Mouse (Mus musculus) cerebral cortex, adult 2 months (tissue): ENCODE measurements around the gene Vwce.

Experiments used
- WGBS: fragments of 180-500 bp; shearing (Covaris S2); methylation state at CpG from one replicate; pipeline ENCODE4 v1.1.7; 2018; 5-methylcytosine and 5-hydroxymethylcytosine counted together

Vwce gene

DNA sequence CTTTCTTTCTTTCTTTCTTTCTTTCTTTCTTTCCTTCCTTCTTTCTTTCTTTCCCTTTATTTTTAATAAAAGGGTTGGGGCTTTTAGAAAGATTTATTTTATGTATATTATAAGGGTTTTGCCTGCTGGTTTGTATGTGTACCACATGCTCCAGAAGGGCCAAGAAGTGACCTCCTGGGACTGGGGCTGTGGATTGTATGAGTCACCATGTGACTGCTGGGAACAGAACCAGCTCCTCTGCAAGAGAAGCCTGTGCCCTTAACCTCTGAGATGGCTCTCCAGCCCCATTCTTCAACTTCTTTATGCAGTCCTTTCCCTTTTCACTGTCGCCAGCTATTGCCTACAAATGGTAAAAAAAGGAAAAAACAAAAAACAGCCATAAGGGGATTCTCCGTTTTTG, 11.6 kb downstream of the Vwce start:
- 80% methylated on average over 2 of the region's 2 CpGs for WGBS

DNA sequence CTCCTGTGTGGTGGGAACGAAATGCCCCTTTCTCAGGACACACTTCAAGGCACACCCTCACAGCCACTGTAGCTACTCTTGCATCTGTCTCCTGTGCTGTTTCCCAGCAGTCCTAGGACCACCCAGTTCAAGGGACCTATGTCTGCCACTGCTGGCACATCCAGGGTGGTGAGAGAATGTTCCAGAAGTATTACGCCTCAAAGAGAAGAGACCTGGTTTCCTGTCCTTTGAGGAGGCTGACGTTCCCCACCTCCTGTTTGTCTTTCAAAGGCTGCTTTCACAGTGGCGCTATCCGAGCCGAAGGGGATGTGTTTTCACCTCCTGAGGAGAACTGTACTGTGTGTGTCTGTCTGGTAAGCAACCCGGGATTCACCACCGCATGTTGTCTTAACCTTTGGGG, 14.1 kb downstream of the Vwce start:
- 74% methylated on average over 8 of the region's 8 CpGs for WGBS

DNA sequence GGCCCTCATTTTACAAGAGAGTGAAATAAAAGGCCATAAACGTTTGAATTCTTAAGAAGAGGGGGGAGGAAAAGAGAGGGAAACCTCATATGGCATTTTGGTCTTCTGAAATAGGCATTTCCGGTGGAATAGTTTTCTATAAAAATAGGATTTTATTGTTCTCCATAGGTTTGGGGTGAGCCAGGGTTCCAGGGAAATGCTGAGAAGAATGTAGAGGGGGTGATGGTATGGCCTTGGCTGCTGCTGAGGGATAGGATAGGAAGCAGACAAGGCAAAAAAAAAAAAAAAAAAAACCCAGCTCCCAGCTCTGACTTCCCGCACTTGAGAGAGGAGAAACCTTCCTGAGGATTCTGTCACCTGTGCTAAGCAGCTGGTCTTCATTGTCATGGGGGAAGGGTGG, 22.0 kb downstream of the Vwce start:
- 67% methylated on average over 3 of the region's 3 CpGs for WGBS

DNA sequence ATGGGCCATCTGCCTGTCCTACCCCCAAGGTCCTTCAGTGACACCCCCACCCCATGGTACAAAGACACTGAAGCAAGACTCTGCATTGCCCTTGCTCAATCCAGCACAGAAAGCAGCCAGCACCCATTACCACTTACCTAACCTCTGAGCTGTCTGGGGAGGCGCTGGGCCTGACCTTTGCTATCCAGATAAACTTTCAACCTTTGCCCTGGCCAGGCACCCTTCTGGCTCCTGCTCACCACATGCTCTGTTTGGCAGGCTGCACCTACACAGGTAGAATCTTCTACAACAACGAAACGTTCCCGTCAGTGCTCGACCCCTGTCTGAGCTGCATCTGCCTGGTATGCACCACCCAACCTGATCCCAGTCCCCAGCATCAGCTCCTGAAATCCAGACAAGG, 23.7 kb downstream of the Vwce start:
- WGBS, result 92% methylated on average over 5 of the region's 5 CpGs

DNA sequence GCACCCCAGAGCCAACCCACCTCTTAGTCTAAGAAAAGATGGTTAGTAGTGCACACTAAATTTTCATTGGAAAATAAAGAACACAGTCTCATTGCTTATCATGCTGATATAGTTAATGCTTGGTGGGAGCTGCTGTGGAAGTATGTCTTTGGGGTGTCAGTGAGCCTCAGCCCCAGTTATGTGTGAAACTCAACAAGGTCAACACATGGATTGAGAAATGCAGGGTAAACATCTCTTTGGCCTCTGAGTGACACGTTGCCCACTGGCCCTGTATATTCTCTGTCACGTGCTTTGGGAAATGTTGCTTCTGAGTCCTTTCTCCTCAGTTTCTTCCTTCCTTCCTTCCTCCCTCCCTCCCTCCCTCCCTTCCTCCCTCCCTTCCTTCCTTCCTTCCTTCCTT, 24.4 kb downstream of the Vwce start:
- 67% methylated on average over 2 of the region's 2 CpGs for WGBS

DNA sequence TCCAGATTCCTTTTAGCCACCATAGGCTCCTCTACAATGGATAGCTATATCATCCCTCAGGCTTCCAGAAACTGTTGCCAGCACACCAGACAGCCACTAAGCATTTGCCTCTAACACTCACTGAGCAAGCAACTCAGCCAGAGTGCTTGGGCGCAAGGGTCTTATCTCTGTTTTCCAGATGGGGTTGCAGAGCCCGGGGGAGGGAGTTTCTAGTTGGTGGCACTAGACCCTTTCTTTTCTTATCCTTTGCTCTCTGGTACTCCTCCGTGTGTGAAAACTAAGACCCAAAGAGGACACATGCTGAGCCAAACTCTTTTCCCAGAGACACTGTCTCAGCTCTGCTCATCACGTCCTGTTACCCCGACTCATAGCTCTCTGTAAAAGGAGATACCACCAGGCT, 27.4 kb downstream of the Vwce start:
- WGBS, result 81% methylated on average over 5 of the region's 5 CpGs

DNA sequence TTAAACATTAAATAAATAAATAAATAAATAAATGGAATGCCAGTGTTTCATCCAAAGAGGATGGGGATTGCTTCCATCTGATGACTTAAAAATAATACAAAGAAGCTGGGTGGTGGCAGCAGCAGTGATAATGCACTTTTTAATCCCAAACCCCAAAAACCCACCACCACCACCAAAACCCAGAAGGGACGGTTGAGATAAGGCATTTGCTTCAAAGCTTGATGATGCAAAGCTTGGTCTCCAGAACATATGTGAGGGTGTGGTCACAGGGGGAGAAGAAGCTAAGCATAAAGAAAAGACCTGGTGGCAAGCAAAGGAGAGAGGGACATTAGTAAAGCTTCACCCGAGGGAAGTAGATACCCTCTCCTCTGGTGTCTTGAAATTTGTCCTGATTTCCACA, 27.9 kb downstream of the Vwce start:
- 91% methylated on average over 2 of the region's 2 CpGs for WGBS

DNA sequence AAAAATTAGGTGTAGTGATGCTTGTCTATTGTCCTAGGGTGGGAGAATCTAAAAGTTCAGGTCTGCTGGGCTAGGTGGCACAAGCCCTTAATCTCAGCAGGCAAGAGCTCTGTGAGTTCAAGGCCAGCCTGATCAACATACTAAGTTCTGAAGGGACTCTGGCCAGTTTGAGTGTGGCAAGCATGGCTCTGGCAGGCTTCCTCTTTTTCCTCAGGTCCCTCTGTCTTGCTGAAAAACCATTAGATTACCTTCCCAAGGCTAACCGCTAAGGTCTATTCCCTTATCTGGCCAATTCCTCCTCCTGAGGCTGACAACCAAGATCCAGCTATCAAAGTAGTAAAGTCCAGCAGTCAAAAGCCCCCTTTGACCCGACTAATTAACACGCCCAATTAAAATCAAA, 28.7 kb downstream of the Vwce start:
- WGBS, result 68% methylated on average over 3 of the region's 3 CpGs

DNA sequence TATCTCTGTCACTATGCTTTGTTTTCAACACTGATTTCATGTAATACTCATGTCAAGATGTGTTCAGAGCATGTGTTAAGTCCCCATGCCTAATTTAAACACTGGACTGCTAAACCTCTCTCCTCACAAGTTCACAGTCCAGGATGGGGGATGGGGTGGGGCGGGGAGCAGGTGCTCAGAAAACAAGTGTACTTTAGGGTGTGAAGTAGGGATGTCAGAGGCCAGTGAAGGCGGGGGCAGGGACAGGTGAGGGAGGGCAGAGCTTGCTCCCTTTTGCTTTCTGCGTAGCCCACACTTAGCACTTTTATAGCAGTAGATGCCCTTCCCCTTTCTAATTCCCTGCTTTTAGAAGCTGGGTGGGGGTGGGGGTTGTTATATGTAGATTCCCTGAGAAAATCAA, 31.1 kb downstream of the Vwce start:
- WGBS, result 60% methylated on average over 3 of the region's 3 CpGs

DNA sequence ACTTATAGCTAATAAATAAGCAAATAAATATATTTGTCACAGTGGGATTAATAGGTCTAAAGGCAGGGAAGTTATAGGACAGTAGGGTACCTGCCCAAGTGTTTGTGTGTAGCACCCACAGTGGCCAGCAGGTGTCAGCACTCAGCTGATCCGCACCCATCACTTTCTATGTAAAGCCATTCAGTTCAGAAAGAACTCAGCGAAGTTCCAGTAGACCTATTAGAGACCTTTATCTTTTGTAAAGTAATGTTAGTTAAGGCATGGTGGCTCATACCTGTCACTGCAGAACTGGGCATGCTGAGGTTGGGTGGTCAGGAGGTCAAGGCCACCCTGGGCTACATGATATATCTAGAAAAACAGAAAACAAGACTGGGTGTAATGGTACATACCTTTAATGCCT, 31.5 kb downstream of the Vwce start:
- 7% methylated on average over 2 of the region's 2 CpGs for WGBS

DNA sequence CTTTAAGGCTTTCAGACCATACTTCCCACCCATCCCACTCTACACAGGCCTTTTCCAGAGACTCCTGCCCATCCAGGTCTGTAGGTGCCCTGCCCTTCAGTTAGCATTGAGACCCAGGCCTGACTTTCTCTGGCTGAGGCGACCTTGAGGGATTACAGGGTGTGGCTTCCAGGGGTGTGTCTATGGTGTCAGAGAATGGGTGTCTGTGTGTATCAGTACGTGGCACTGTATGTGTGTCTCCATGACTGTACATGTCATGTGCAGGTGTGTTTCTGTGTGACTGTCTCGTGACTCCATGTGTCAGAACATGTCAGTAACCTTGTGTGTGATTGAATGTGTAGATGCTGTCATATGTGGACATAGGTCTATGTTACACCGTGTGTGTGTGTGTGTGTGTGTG, 37.3 kb downstream of the Vwce start:
- WGBS, result 91% methylated on average over 4 of the region's 4 CpGs

DNA sequence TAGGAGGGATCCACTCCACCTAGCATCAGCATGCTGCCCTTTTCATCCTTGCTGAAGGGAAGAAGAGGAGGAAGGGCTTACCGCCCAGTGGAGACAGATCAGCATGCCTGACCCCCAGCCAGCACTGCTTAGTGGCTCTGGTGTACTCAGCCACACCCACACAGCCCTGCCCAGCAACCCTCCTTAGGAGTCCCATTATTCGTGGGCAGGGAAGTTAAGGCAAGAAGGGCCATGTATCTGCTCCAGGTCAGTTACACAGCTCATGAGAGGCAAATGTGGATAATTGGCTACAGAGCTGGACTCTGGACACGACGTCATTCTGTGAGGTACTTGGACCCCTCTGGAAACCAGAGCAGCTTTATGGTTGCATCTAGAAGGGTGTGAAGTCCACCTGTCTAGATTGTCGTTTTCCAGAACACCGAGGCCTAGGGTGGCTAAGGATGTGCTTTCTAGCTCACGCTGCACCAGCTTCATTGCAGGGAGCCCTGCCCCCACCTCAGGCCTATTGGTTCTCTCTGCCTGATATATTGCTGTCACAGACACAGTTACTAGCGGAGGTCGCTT, 37.9 kb downstream of the Vwce start:
- 87% methylated on average over 9 of the region's 9 CpGs for WGBS

DNA sequence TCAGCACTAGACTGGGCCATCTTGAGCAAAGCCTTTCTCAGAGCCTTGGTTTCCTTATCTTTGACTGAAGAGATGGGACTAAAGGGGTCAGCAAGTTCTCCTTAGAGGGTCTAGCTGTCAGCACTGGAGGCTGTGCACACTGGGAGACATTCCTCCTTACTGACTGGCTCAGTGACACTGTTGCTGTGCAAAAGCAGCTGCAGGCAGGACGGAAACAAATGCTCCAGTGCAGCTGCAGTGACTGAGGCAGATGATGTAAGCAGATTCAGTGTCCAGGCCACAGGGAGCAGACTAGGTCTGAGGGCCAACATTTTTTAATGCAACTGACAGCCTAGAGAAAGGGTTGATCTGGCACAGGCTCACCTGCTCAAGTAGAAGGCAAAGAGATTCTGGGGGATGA, 39.3 kb downstream of the Vwce start:
- 77% methylated on average over 1 of the region's 1 CpGs for WGBS

DNA sequence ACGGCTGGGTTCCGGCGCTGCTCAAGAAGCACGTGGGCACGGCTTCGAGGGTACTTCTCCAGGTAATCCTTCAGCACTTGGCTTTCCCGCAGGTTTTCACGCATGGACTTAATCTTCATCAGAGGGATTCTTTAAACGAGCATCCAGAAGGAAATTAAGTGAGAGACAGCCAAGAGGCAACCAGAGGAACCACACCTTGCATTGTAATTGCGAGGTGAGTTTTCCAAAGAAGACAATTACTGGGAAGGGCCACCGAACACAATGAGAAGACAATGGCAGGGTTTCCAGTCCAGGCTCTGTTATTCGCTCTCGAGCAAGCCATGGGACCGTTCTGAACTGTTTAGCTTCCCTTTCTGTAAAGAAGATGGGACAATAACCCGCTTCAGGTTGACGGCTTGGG, 42.6 kb downstream of the Vwce start:
- 86% methylated on average over 16 of the region's 16 CpGs for WGBS

DNA sequence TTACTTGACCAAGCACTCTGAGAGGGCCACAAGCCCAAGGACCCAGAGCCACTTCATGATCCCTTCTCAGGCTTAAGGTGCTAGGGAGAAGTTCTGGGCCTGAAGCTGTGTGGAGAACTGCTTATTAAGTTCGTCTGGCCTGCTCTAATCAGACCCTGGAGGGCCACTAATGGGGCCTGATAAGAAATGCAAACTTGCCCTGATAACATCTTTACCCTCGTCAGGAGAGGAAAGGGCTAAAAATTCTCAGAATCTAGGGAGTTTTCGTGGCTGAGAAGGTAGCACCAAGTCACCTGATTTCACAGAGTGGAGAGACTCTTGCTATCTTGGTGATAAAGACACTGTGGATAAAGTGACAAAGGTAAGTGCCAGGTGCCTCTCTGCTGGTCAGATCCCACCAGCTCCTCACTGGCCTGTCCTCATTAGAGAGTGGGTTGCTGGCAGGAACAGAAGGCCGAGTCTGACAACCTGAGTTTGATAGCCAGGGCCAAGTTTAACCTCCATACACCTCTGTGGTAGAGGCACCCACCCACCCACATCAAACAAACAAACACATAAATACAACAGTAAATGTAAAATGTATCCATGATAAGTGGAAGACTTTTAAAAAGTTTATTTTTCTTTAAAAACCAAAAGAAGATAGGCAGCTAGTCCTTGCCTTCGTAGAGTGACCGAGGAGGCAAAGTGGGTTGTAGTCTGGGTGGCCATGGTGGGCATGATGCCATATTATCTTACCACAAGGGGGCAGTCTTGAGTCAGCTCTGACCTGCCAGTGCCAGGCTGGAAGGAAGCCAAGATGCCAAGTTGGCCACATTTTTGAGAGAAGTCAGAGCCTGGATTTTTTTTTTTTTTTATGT, 44.1 kb downstream of the Vwce start, which contains the start of gene Pga5:
Gene Pga5 (minus strand): TSS at position 157 of the 857 bp plus-strand sequence.
- WGBS, result 52% methylated on average over 6 of the region's 6 CpGs

DNA sequence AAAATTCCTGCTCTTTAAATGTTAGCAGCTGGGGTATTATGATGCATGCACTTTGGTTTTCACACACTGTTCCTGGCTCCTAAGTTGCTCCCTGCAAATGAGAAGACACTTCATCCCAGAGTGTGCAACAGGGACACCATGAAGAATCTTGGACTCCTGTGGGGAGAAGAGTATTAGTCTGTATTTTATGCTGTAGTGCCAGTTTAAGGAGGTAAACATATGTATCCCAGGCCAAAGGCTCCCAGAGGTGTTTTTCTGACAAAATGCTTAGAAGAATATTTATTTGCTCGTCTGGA, 44.7 kb downstream of the Vwce start:
- 77% methylated on average over 1 of the region's 1 CpGs for WGBS

DNA sequence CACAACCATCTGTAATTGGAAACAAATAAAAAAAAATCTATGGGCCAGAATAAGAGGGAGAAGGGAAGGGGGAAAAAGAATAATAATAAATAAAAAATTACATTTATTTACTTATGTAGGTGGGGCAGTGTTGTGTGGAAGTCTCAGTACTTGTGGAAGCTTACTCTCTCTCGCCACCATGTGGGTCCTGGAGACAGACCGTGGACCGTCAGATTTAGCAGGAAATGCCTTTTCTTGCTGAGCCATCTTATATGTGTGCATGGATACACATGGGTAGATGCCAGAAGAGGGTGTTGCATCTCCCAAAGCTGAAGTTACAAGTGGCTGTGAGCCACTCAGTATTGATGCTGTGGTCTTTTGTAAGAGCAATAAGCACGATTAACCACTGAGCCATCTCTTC, 47.6 kb downstream of the Vwce start:
- WGBS, result 50% methylated on average over 4 of the region's 4 CpGs

DNA sequence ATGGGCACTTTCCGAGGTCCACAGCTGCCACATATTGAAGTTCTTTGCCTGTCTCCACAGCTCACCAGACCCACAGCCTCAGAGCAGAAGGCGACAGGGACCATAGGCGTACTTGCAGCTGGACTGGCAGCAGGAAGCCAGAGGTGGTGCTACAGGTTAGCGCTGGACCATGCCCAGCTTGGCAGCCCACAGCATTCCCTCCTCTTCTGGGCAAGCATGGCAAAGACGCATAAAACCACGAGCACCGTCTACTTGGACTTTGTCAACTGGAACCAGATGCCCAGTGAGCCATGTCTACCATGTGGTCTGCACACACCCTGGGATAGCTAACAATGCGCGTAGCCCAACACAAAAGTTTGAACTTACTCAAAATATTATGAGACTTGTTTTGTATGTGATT, 51.1 kb downstream of the Vwce start:
- WGBS, result 90% methylated on average over 9 of the region's 9 CpGs

DNA sequence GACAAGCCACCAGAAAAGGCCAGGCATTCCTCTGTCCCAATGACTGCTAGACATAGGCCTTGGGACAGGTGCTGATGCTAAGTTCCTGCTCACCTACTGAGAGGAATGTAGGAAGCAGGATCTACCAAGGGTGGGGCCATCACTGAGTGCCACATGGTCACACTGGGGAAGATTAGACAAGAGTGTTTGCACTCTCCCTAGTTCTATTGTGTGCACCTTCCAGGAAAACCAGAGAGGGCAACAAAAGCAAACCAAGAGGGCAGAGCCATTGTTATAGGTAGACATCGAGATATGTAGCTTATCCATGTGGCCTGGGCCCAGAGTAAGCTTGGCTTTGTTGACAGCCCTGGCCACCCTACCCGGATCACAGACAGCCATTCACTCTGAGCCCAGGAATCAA, 51.7 kb downstream of the Vwce start:
- WGBS, result 87% methylated on average over 2 of the region's 2 CpGs

DNA sequence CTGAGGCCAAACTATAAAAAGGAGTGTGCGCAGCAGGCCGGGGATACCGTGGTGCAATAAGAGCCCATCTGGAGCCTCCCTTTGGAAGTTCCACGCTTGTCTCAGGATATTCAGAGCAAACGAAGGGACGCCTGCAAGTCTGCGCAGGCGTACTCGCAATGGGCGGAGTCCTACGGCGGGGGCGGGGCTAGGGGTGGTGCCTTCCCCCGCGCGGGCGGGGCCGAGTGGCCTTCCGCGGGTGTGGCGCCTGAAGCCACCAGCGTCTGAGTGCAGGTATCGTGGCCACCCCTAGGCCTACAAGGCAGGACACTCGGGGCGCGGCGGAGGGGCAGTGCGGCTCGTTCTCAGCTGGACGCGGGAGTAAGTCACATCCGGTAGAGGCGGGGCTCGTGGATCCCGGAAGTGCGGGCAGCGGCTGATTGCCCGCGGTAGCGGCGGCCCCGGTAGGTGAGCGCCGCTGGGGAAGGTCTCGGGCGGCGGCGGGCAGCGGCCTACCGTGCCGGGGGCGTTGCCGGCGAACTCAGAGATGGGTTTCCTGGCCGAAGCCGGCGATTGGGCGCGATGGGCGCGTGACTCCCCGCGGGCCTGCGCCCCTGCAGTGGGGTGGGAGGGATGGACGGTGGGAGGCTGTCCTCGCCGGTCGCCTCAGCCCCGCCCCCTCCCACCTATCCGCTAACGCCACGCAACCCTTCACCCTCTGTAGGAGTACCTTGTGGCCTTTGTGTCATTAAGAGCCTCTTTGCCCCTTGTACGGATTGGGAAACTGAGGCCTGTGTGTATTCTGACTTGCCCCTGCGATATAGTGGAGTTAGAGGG, 54.7 kb downstream of the Vwce start, which contains the start of gene Vps37c:
Gene Vps37c (plus strand): TSS at position 199 of the 816 bp plus-strand sequence.
- WGBS, result under 1% methylated on average over 74 of the region's 74 CpGs

DNA sequence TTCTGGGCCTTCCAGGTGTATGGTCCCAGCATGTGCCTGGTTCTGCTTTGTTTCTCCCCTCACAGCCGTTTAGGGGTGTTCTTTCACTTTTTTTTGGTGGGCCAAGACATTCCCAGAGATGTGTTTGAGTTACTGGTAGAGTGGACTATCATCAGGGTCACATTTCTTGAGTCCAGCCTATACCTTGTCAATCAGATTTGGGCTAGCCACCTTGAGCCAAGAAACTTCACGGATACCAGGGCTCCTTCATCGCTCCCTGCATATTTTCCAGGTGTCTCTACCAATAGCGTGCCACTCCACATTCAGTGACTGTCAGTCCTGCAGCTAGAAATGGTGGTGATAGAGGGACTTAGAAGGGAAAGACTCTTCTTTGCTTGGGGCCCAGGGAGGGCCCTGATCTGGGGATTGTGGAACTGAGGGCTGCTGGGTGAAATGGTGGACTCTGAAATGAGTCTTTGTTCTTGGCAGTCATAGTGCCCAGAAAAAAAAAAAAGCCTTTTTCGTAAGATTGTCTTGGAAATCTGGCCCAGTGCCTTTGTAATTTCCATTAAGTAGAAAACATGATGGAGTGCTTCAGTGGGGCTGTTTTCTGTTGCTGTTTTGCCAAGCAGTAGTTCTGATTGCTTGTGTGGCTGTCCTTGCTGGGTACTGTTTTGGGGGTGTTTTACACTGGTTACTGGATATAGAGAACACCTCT, 55.6 kb downstream of the Vwce start:
- 10% methylated on average over 5 of the region's 5 CpGs for WGBS

DNA sequence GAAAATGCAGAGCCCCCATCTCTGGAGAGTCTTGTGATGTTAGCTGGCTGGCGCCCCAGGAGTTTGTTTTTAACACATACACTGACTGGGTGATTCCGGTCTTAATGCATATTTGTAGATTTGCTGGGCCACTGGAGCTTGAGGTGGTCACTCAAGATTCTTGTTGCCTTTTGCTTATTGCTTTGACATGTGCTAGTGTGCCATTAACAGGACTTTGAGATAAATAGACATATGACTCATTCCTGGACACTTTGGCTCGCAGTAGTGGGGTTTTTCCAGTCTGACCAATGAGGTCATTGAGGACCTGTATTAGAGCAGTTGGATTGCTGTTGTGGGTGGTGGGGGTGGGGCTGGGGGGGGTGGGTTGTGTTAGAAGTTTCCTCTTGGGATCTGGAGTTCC, 56.3 kb downstream of the Vwce start:
- WGBS, result 44% methylated on average over 3 of the region's 3 CpGs
